Mouse (Mus musculus) liver, embryonic 16.5 days (tissue): Measurements from ENCODE around the gene Tmprss4. TPM values are rescaled to one million over a fixed set of nuclear protein-coding genes. Genes with fewer than 3 reads are reported as not detected.
A peak's percentile ranks its signal among the peaks of the same experiment; 100 is the strongest.

Experiments
- ATAC-seq: fragments of 200-750 bp; cut with Nextera tagmentation; 2 replicates; pipeline ENCODE4 v1.8.0; 2017; ENCODE audit warnings: low read depth, mild to moderate bottlenecking, moderate number of reproducible peaks, moderate library complexity
- H3K27ac ChIP-seq: fragments of 300-500 bp; sonication (generic); 2 replicates; pipeline ENCODE4 v1.5.1; 2014; ENCODE audit warnings: mild to moderate bottlenecking, low read length
- H3K27me3 ChIP-seq: fragments of 300-500 bp; sonication (generic); 2 replicates; pipeline ENCODE4 v1.6.1; 2014; ENCODE audit warnings: low read depth, low read length, mixed read lengths; ENCODE audit not compliant: control insufficient read depth, insufficient read depth
- H3K36me3 ChIP-seq: fragments of 300-500 bp; sonication (generic); 2 replicates; pipeline ENCODE4 v1.6.1; 2014; ENCODE audit warnings: mild to moderate bottlenecking; ENCODE audit not compliant: control insufficient read depth, insufficient read depth
- H3K4me1 ChIP-seq: fragments of 300-500 bp; sonication (generic); 2 replicates; pipeline ENCODE4 v1.6.1; 2014; ENCODE audit warnings: low read depth, low read length, mixed read lengths; ENCODE audit not compliant: control insufficient read depth
- H3K4me2 ChIP-seq: fragments of 300-500 bp; sonication (generic); 2 replicates; pipeline ENCODE4 v1.6.1; 2014; ENCODE audit warnings: low read depth, low read length, mixed read lengths
- H3K4me3 ChIP-seq: fragments of 300-500 bp; sonication (generic); 2 replicates; pipeline ENCODE4 v1.5.1; 2014; ENCODE audit warnings: low read depth, mild to moderate bottlenecking, low read length
- H3K9ac ChIP-seq: fragments of 300-500 bp; sonication (generic); 2 replicates; pipeline ENCODE4 v1.6.1; 2014; ENCODE audit warnings: low read depth, low read length
- H3K9me3 ChIP-seq: fragments of 300-500 bp; sonication (generic); replicated peaks from 2 replicates; pipeline ENCODE4 v1.6.1; 2016; ENCODE audit warnings: low read length; ENCODE audit not compliant: control insufficient read depth
- WGBS: fragments of 180-500 bp; shearing (Covaris S2); extraction: QIAGEN DNeasy Blood & Tissue Kit; methylation state at CpG from one replicate; pipeline ENCODE4 v1.1.7; 2014; ENCODE audit not compliant: insufficient replicate concordance; 5-methylcytosine and 5-hydroxymethylcytosine counted together
- polyA plus RNA-seq: library from polyadenylated mRNA; unstranded; fragments of >200 nt; fragmentation: Nextera tagmentation; extraction: Ambion mirVana; gene quantifications from 2 replicates; pipeline ENCODE4 v1.2.1, GENCODE M21; 2015

Tmprss4 gene
- 0.06 and 0.37 TPM in 2 replicates for polyA plus RNA-seq

- Histone ChIP-seq H3K4me2 (no peak within 1 kb of the TSS), H3K27me3 (no peaks in the 10 kb centered on the region), H3K9me3 (no peaks in the 10 kb centered on the region), H3K9ac (no peak within 1 kb of the TSS), H3K27ac (no peak within 1 kb of the TSS), H3K4me1 (peaks cover 7% of the 10 kb centered on the region; the same call in 1 of the 2 replicates), H3K36me3 (no peaks in the 10 kb centered on the region), H3K4me3 (no peak within 1 kb of the TSS)
- WGBS, result 74% methylated on average over 8 of the region's 8 CpGs
- ATAC-seq, result no peak
Observed at GRCm38 (mm10) chr9:45203797-45204410, at the start of gene Tmprss4. Gene Tmprss4 (minus strand): TSS chr9:45204092.

GRCm38 (mm10) chr9:45252395-45252794 is 48.5 kb upstream of the Tmprss4 start:
- 35% methylated on average over 6 of the region's 6 CpGs for WGBS
- Histone ChIP-seq H3K27ac (no peak overlapping the region), H3K4me3 (no peak overlapping the region), H3K27me3 (no peaks in the 10 kb centered on the region), H3K4me1 (no peaks in the 10 kb centered on the region; the same call in 1 of the 2 replicates), H3K4me2 (no peak overlapping the region), H3K36me3 (no peaks in the 10 kb centered on the region), H3K9ac (no peak overlapping the region), H3K9me3 (no peaks in the 10 kb centered on the region)
- no peak for ATAC-seq

GRCm38 (mm10) chr9:45251990-45252389 is 48.1 kb upstream of the Tmprss4 start:
- ATAC-seq, result no peak

GRCm38 (mm10) chr9:45251281-45251680 is 47.4 kb upstream of the Tmprss4 start:
- Histone ChIP-seq H3K4me1 (no peaks in the 10 kb centered on the region; the same call in 1 of the 2 replicates), H3K27me3 (no peaks in the 10 kb centered on the region), H3K9ac (no peak overlapping the region), H3K9me3 (no peaks in the 10 kb centered on the region), H3K4me2 (no peak overlapping the region), H3K36me3 (no peaks in the 10 kb centered on the region), H3K4me3 (no peak overlapping the region), H3K27ac (no peak overlapping the region)
- ATAC-seq, result no peak
- WGBS, result 11% methylated on average over 3 of the region's 3 CpGs

More at GRCm38 (mm10) chr9:45251990-45252389, 48.1 kb upstream of the Tmprss4 start:
- Histone ChIP-seq H3K4me1 (no peaks in the 10 kb centered on the region; the same call in 1 of the 2 replicates), H3K27ac (no peak overlapping the region), H3K4me3 (no peak overlapping the region), H3K4me2 (no peak overlapping the region), H3K27me3 (no peaks in the 10 kb centered on the region), H3K9ac (no peak overlapping the region), H3K36me3 (no peaks in the 10 kb centered on the region), H3K9me3 (no peaks in the 10 kb centered on the region)
- WGBS, result 19% methylated on average over 4 of the region's 4 CpGs

- H3K9ac ChIP-seq, result no peak overlapping the region
- no peak overlapping the region for H3K4me3 ChIP-seq
- no peaks in the 10 kb centered on the region for H3K27me3 ChIP-seq
- no peak overlapping the region for H3K27ac ChIP-seq
- no peak overlapping the region for H3K4me2 ChIP-seq
- no peaks in the 10 kb centered on the region for H3K36me3 ChIP-seq
- no peak for ATAC-seq
- no peaks in the 10 kb centered on the region for H3K9me3 ChIP-seq
- WGBS, result 62% methylated on average over 7 of the region's 7 CpGs
- H3K4me1 ChIP-seq, result no peaks in the 10 kb centered on the region; the same call in 1 of the 2 replicates
Observed at GRCm38 (mm10) chr9:45250306-45250705, 46.4 kb upstream of the Tmprss4 start.

GRCm38 (mm10) chr9:45247536-45247935 is 43.6 kb upstream of the Tmprss4 start:
- H3K4me1 ChIP-seq, result no peaks in the 10 kb centered on the region; the same call in 1 of the 2 replicates
- no peak overlapping the region for H3K4me3 ChIP-seq
- no peak overlapping the region for H3K4me2 ChIP-seq
- no peaks in the 10 kb centered on the region for H3K27me3 ChIP-seq
- H3K9me3 ChIP-seq, result no peaks in the 10 kb centered on the region
- no peak overlapping the region for H3K9ac ChIP-seq
- no peak overlapping the region for H3K27ac ChIP-seq
- no peak for ATAC-seq
- 36% methylated on average over 2 of the region's 2 CpGs for WGBS
- no peaks in the 10 kb centered on the region for H3K36me3 ChIP-seq

GRCm38 (mm10) chr9:45246060-45246459 is 42.2 kb upstream of the Tmprss4 start:
- H3K27me3 ChIP-seq, result no peaks in the 10 kb centered on the region
- H3K36me3 ChIP-seq, result no peaks in the 10 kb centered on the region
- H3K4me3 ChIP-seq, result no peak overlapping the region
- no peaks in the 10 kb centered on the region for H3K9me3 ChIP-seq
- no peak overlapping the region for H3K4me2 ChIP-seq
- H3K4me1 ChIP-seq, result no peaks in the 10 kb centered on the region; the same call in 1 of the 2 replicates
- H3K9ac ChIP-seq, result no peak overlapping the region
- 36% methylated on average over 6 of the region's 6 CpGs for WGBS
- peak overlapping the region; percentile 52; the same call in 1 of the 2 replicates for H3K27ac ChIP-seq
- ATAC-seq, result peak; percentile 47; the same call in 1 of the 2 replicates

- no peaks in the 10 kb centered on the region for H3K9me3 ChIP-seq
- H3K36me3 ChIP-seq, result no peaks in the 10 kb centered on the region
- H3K4me1 ChIP-seq, result no peaks in the 10 kb centered on the region; the same call in 1 of the 2 replicates
- ATAC-seq, result no peak
- H3K4me2 ChIP-seq, result no peak overlapping the region
- H3K4me3 ChIP-seq, result no peak overlapping the region
- H3K27ac ChIP-seq, result peak overlapping the region; percentile 43
- WGBS, result 44% methylated on average over 1 of the region's 1 CpGs
- H3K9ac ChIP-seq, result no peak overlapping the region
- no peaks in the 10 kb centered on the region for H3K27me3 ChIP-seq
Observed at GRCm38 (mm10) chr9:45245432-45245831, 41.5 kb upstream of the Tmprss4 start.

- H3K4me3 ChIP-seq, result no peak overlapping the region
- WGBS, result 34% methylated on average over 5 of the region's 5 CpGs
- H3K9ac ChIP-seq, result no peak overlapping the region
- no peaks in the 10 kb centered on the region for H3K27me3 ChIP-seq
- no peaks in the 10 kb centered on the region for H3K36me3 ChIP-seq
- H3K9me3 ChIP-seq, result no peaks in the 10 kb centered on the region
- 0 out of 2 replicates have a peak overlapping the region, but pooled peaks have one; percentile 34 for H3K27ac ChIP-seq
- ATAC-seq, result no peak
- H3K4me2 ChIP-seq, result no peak overlapping the region
- H3K4me1 ChIP-seq, result no peaks in the 10 kb centered on the region; the same call in 1 of the 2 replicates
Observed at GRCm38 (mm10) chr9:45241397-45241796, 37.5 kb upstream of the Tmprss4 start.
